Mouse (Mus musculus) heart, adult 2 months (tissue): ENCODE data around the gene Rnase1. TPM values are rescaled to one million over a fixed set of nuclear protein-coding genes. Genes with fewer than 3 reads are reported as not detected.
"Not testable (repeated sequence)": the region's sequence is repeated elsewhere in the genome, so short reads cannot be mapped to it uniquely, and the experiment has no call there.

ENCODE experiments used
- DNase-seq, 2 experiments: peaks; one replicate each; pipeline ENCODE4 v3.0.0; 2021
- H3K27ac ChIP-seq: fragments of 200-600 bp; 2 replicates; pipeline ENCODE4 v1.8.1; 2022
- H3K27me3 ChIP-seq: fragments of 200-500 bp; 2 replicates; pipeline ENCODE4 v1.6.1; 2012; ENCODE audit warnings: mild to moderate bottlenecking, low read length, inconsistent platforms, mixed read lengths; ENCODE audit not compliant: control insufficient read depth, insufficient read depth
- H3K36me3 ChIP-seq: fragments of 200-500 bp; 2 replicates; pipeline ENCODE4 v1.6.1; 2012; ENCODE audit warnings: low read length, inconsistent platforms; ENCODE audit not compliant: control insufficient read depth, insufficient read depth
- H3K4me1 ChIP-seq: fragments of 200-500 bp; 2 replicates; pipeline ENCODE4 v1.6.1; 2011; ENCODE audit warnings: low read length; ENCODE audit not compliant: control insufficient read depth, insufficient read depth
- H3K4me3 ChIP-seq: fragments of 200-600 bp; 2 replicates; pipeline ENCODE4 v1.8.1; 2022
- H3K79me2 ChIP-seq: fragments of 200-500 bp; replicated peaks from 2 replicates; pipeline ENCODE4 v1.6.1; 2012; ENCODE audit warnings: mild to moderate bottlenecking, inconsistent platforms, low read length, moderate library complexity, mixed read lengths; ENCODE audit not compliant: control insufficient read depth, insufficient read depth
- H3K9ac ChIP-seq: fragments of 200-500 bp; 2 replicates; pipeline ENCODE4 v1.6.1; 2012; ENCODE audit warnings: low read depth, mild to moderate bottlenecking, control low read depth, inconsistent platforms, low read length, mixed read lengths
- CTCF ChIP-seq: fragments of 200-600 bp; IDR thresholded peaks from 2 replicates; pipeline ENCODE4 v1.8.1; 2022; ENCODE audit warnings: antibody characterized with exemption, mild to moderate bottlenecking, moderate library complexity
- EP300 ChIP-seq: fragments of 200-500 bp; IDR thresholded peaks from 2 replicates; pipeline ENCODE4 v1.6.1; 2011; ENCODE audit warnings: low read depth, low read length, control low read depth; ENCODE audit not compliant: insufficient read depth
- POLR2A ChIP-seq: fragments of 200-500 bp; IDR thresholded peaks from 2 replicates; pipeline ENCODE4 v1.6.1; 2011; ENCODE audit warnings: mild to moderate bottlenecking, low read depth, low read length, control low read depth; ENCODE audit not compliant: insufficient read depth
- WGBS: fragments of 180-500 bp; shearing (Covaris S2); methylation state at CpG from one replicate; pipeline ENCODE4 v1.1.7; 2018; 5-methylcytosine and 5-hydroxymethylcytosine counted together
- intact Hi-C: fragments of 180-260 bp; cut with DNase I; formaldehyde crosslinking; loops from one replicate; pipeline ENCODE4 v1.15.1; 2025
- polyA plus RNA-seq: library from polyadenylated mRNA; depleted of rRNA; stranded (reverse); fragments of >200 nt; gene quantifications from 2 replicates; pipeline ENCODE4 v1.2.3, GENCODE M21; 2012; rRNA removed
- total RNA-seq, 2 experiments: library from RNA; stranded (reverse); gene quantifications; 2 replicates each; pipeline ENCODE4 v1.2.3; 2021

The Rnase1 gene
- total and polyA plus RNA-seq, 3 experiments, result 0.42 to 0.84 (median 0.76) TPM

GRCm38 (mm10) chr14:51104366-51104765 lies 42.2 kb downstream of the Rnase1 start:
- H3K9ac ChIP-seq, result no peak overlapping the region
- H3K4me1 ChIP-seq, result no peaks in the 10 kb centered on the region
- no peak overlapping the region for H3K4me3 ChIP-seq
- WGBS, result 88% methylated on average over 2 of the region's 2 CpGs
- H3K27me3 ChIP-seq, result no peaks in the 10 kb centered on the region
- TF ChIP-seq POLR2A, result no peak
- TF ChIP-seq EP300, result no peak
- TF ChIP-seq CTCF, result no peak
- H3K27ac ChIP-seq, result no peak overlapping the region
- DNase-seq, result no peak
- no peaks in the 10 kb centered on the region for H3K79me2 ChIP-seq
- H3K36me3 ChIP-seq, result peaks cover 2% of the 10 kb centered on the region
- intact Hi-C loops, result loop anchor here (1.0 to 5.0 kb wide), 3 partner anchors 163 to 378 kb away; no protein-coding TSS in a partner anchor

DNA sequence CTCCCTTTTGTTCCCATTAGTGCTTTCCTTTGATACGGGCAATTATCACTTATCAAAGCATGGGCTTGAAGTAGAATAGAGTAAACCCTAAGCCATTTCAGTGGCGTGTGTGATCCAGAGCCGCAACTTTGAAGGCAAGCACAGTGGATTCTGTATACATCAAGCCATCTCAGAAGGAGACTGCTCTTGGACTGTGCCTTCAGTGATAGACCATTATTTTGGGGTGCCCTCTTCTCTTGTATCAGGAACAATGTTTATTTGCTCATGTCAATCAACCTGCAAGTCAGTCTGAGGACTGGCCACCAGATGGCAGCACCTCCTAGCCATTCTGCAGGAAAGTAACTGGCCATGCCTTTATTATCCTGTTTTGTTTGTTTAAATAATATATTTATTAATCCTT lies 43.4 kb downstream of the Rnase1 start:
- H3K79me2 ChIP-seq, result no peaks in the 10 kb centered on the region
- DNase-seq, result peak; percentile 51 to 79
- H3K4me3 ChIP-seq, result no peak overlapping the region
- H3K27ac ChIP-seq, result no peak overlapping the region
- peaks cover 2% of the 10 kb centered on the region for H3K36me3 ChIP-seq
- TF ChIP-seq CTCF, result peak; percentile 92
- no peak for TF ChIP-seq POLR2A
- TF ChIP-seq EP300, result peak; percentile 75; the same call in 1 of the 2 replicates
- H3K27me3 ChIP-seq, result no peaks in the 10 kb centered on the region
- 59% methylated on average over 3 of the region's 3 CpGs for WGBS
- intact Hi-C loops, result loop anchor here (1.0 to 5.0 kb wide), 4 partner anchors 70 to 379 kb away; no protein-coding TSS in a partner anchor
- no peaks in the 10 kb centered on the region; the same call in 1 of the 2 replicates for H3K4me1 ChIP-seq
- H3K9ac ChIP-seq, result no peak overlapping the region

DNA sequence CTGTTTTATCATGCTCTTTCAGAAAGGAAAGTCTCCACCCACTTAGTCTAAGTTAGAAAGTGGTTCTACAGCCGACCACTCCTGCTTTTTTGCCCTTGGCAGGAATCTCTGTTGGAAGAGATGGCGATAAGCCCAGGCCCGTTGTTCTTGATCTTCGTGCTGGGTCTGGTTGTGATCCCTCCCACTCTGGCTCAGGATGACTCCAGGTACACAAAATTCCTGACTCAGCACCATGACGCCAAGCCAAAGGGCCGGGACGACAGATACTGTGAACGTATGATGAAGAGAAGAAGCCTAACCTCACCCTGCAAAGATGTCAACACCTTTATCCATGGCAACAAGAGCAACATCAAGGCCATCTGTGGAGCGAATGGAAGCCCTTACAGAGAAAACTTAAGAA lies 45.3 kb downstream of the Rnase1 start:
- DNase-seq, result no peak

DNA sequence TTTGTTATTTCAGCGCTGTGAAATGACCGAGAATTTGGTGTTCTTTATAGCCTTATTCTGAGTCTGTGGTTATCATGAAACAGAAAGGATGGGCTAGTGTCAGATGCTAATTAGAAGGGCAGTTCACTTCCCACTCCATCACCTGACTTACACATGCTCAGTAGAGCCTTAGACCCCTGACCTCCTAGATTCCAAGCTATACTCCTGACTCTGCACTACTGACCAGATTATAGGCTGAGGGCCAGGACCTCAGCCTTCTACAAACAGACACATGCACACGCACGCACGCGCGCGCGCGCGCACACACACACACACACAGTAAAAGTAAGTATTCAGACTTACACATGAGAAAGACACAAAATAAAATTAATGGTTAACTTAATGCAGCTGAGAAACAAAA lies 47.7 kb downstream of the Rnase1 start:
- intact Hi-C loops, result loop anchor here (2.0 kb wide), 2 partner anchors 34 to 72 kb away; no protein-coding TSS in a partner anchor
- no peak overlapping the region for H3K27ac ChIP-seq
- H3K36me3 ChIP-seq, result no peaks in the 10 kb centered on the region; the same call in 1 of the 2 replicates
- no peak for DNase-seq
- WGBS, result 94% methylated on average over 11 of the region's 11 CpGs
- no peak overlapping the region for H3K9ac ChIP-seq
- H3K79me2 ChIP-seq, result no peaks in the 10 kb centered on the region
- no peaks in the 10 kb centered on the region for H3K27me3 ChIP-seq
- TF ChIP-seq CTCF (no peak), EP300 (no peak), POLR2A (no peak)
- no peak overlapping the region for H3K4me3 ChIP-seq
- peaks cover 3% of the 10 kb centered on the region; the same call in 1 of the 2 replicates for H3K4me1 ChIP-seq

More for the DNA sequence above, 45.3 kb downstream of the Rnase1 start:
- Histone ChIP-seq H3K36me3 (no peaks in the 10 kb centered on the region), H3K27me3 (no peaks in the 10 kb centered on the region), H3K4me3 (no peak overlapping the region), H3K4me1 (no peaks in the 10 kb centered on the region; the same call in 1 of the 2 replicates), H3K9ac (no peak overlapping the region), H3K79me2 (no peaks in the 10 kb centered on the region), H3K27ac (no peak overlapping the region)
- intact Hi-C loops, result loop anchor here (5.0 kb wide), 2 partner anchors 166 to 381 kb away; no protein-coding TSS in a partner anchor
- WGBS, result 50% methylated on average over 9 of the region's 9 CpGs
- no peak for TF ChIP-seq POLR2A
- TF ChIP-seq CTCF, result no peak
- TF ChIP-seq EP300, result no peak

DNA sequence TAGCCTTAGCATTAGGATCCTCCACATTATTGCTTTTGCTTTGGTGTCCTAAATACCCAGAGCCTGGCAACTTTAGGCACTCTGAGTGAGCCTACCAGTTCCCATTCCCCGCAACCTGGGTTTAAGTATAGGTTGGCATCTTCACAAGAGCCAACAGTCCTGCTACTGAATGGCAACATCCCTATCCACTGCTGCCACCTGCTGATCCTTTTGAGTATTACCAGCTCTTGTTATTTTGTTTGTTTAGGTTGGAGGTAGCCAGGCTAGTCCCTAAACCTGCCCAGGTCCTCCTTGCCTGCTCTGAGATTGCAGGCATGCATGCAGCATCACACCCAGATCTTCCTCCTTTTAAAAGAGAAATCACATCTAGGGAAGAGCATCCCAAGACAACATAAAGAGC lies 48.3 kb downstream of the Rnase1 start:
- not testable (repeated sequence) for H3K27me3 ChIP-seq, H3K79me2 ChIP-seq, H3K27ac ChIP-seq, H3K4me1 ChIP-seq, H3K9ac ChIP-seq, H3K36me3 ChIP-seq, H3K4me3 ChIP-seq
- peak; percentile 89 for TF ChIP-seq CTCF
- 10% methylated on average over 1 of the region's 1 CpGs for WGBS
- intact Hi-C loops, result loop anchor here (2.0 kb wide), 2 partner anchors 33 to 71 kb away; no protein-coding TSS in a partner anchor
- DNase-seq, result peak; percentile 51 to 60

- peaks cover 3% of the 10 kb centered on the region; the same call in 1 of the 2 replicates for H3K4me1 ChIP-seq
- no peak overlapping the region for H3K4me3 ChIP-seq
- 53% methylated on average over 9 of the region's 9 CpGs for WGBS
- no peak overlapping the region for H3K27ac ChIP-seq
- H3K27me3 ChIP-seq, result no peaks in the 10 kb centered on the region
- TF ChIP-seq EP300, result no peak
- no peak for TF ChIP-seq POLR2A
- TF ChIP-seq CTCF, result no peak
- H3K9ac ChIP-seq, result 0 out of 2 replicates have a peak overlapping the region, but pooled peaks have one; percentile 19
- no peaks in the 10 kb centered on the region; the same call in 1 of the 2 replicates for H3K36me3 ChIP-seq
- no peaks in the 10 kb centered on the region for H3K79me2 ChIP-seq
- DNase-seq, result no peak
- intact Hi-C loops, result no loop called here
Observed at GRCm38 (mm10) chr14:51095736-51096524, 50.7 kb downstream of the Rnase1 start.

Other genes with a start within 250 kb of the Rnase1 start
- gene Klhl33, start 249.3 kb downstream of the Rnase1 start, total RNA-seq, result 10 to 100 TPM; 22.3 to 25.8 TPM
- gene Klhl33, start 249.3 kb downstream of the Rnase1 start, polyA plus RNA-seq, result 14.4 and 26.7 TPM in 2 replicates
- 10 to 100 TPM; 67.8 to 70.5 TPM for gene Osgep, start 221.9 kb downstream of the Rnase1 start, total RNA-seq
- 84.2 and 89.0 TPM in 2 replicates for gene Osgep, start 221.9 kb downstream of the Rnase1 start, polyA plus RNA-seq
- 10 to 100 TPM; 23.2 to 27.4 TPM for gene Apex1, start 221.8 kb downstream of the Rnase1 start, total RNA-seq
- gene Apex1, start 221.8 kb downstream of the Rnase1 start, polyA plus RNA-seq, result 18.8 and 31.6 TPM in 2 replicates
- gene Pip4p1, start 215.9 kb downstream of the Rnase1 start, total RNA-seq, result 10 to 100 TPM; 18.6 to 27.8 TPM
- 30.5 and 54.4 TPM in 2 replicates for gene Pip4p1, start 215.9 kb downstream of the Rnase1 start, polyA plus RNA-seq
- 10 to 100 TPM; 14.4 to 18.1 TPM for gene Pnp, start 215.7 kb downstream of the Rnase1 start, total RNA-seq
- gene Pnp, start 215.7 kb downstream of the Rnase1 start, polyA plus RNA-seq, result 17.2 and 25.4 TPM in 2 replicates
- gene Gm49342, start 202.3 kb downstream of the Rnase1 start, total RNA-seq, result 10 to 100 TPM; 11.3 to 12.1 TPM
- gene Gm49342, start 202.3 kb downstream of the Rnase1 start, polyA plus RNA-seq, result 13.4 and 23.4 TPM in 2 replicates
- gene Pnp2, start 190.8 kb downstream of the Rnase1 start, total RNA-seq, result under 1 TPM; 0.52 to 0.75 TPM
- gene Pnp2, start 190.8 kb downstream of the Rnase1 start, polyA plus RNA-seq, result 0.53 and 1.1 TPM in 2 replicates
- gene Rnase10, start 139.0 kb downstream of the Rnase1 start, total RNA-seq, result under 1 TPM in 1 of 2 experiments, not detected in 1; 0.61 TPM
- 0.21 and 0.38 TPM in 2 replicates for gene Rnase10, start 139.0 kb downstream of the Rnase1 start, polyA plus RNA-seq
- not detected for gene Rnase9, start 104.9 kb downstream of the Rnase1 start, total RNA-seq
- gene Rnase9, start 104.9 kb downstream of the Rnase1 start, polyA plus RNA-seq, result not detected in 2 replicates
- not detected for gene Rnase11, start 96.6 kb downstream of the Rnase1 start, total RNA-seq
- gene Rnase11, start 96.6 kb downstream of the Rnase1 start, polyA plus RNA-seq, result not detected in 2 replicates
- not detected for gene Rnase12, start 89.1 kb downstream of the Rnase1 start, total RNA-seq
- gene Rnase12, start 89.1 kb downstream of the Rnase1 start, polyA plus RNA-seq, result not detected in 2 replicates
- not detected for gene Olfr750, start 72.3 kb downstream of the Rnase1 start, total RNA-seq
- not detected in 2 replicates for gene Olfr750, start 72.3 kb downstream of the Rnase1 start, polyA plus RNA-seq
- gene Rnase4, start 55.7 kb downstream of the Rnase1 start, total RNA-seq, result 10 to 100 TPM; 47.9 to 59.6 TPM
- 90.9 and 123 TPM in 2 replicates for gene Rnase4, start 55.7 kb downstream of the Rnase1 start, polyA plus RNA-seq
- 10 to 100 TPM in 1 of 2 experiments, 1 to 10 TPM in 1; 5.6 to 10.2 TPM for gene Ang, start 55.6 kb downstream of the Rnase1 start, total RNA-seq
- gene Ang, start 55.6 kb downstream of the Rnase1 start, polyA plus RNA-seq, result 10.8 and 12.1 TPM in 2 replicates
- not detected for gene Eddm3b, start 32.4 kb downstream of the Rnase1 start, total RNA-seq
- not detected in 2 replicates for gene Eddm3b, start 32.4 kb downstream of the Rnase1 start, polyA plus RNA-seq
- under 1 TPM; 0.25 to 0.78 TPM for gene Rnase6, start 22.9 kb downstream of the Rnase1 start, total RNA-seq
- gene Rnase6, start 22.9 kb downstream of the Rnase1 start, polyA plus RNA-seq, result 1.9 and 3.5 TPM in 2 replicates
- gene Rnase2b, start 15.5 kb upstream of the Rnase1 start, total RNA-seq, result not detected
- not detected in 2 replicates for gene Rnase2b, start 15.5 kb upstream of the Rnase1 start, polyA plus RNA-seq
- not detected for gene Ang2, start 52.4 kb upstream of the Rnase1 start, total RNA-seq
- gene Ang2, start 52.4 kb upstream of the Rnase1 start, polyA plus RNA-seq, result not detected in 2 replicates
- not detected for gene Ear14, start 56.6 kb upstream of the Rnase1 start, total RNA-seq
- gene Ear14, start 56.6 kb upstream of the Rnase1 start, polyA plus RNA-seq, result not detected in 2 replicates
- gene Rnase2a, start 109.3 kb upstream of the Rnase1 start, total RNA-seq, result under 1 TPM; 0.57 to 0.89 TPM
- gene Rnase2a, start 109.3 kb upstream of the Rnase1 start, polyA plus RNA-seq, result not detected in 2 replicates
- gene Gm7247, start 215.0 kb upstream of the Rnase1 start, total RNA-seq, result not detected
- not detected in 2 replicates for gene Gm7247, start 215.0 kb upstream of the Rnase1 start, polyA plus RNA-seq